Mouse (Mus musculus): Measurements from ENCODE around the gene St6galnac3. TPM values are rescaled to one million over a fixed set of nuclear protein-coding genes. Genes with fewer than 3 reads are reported as not detected.

Gene St6galnac3
- polyA plus RNA-seq, 1 experiment from 2014 or later, result 23.2 TPM

Small RNAs within 50 kb of the gene (microRNA-seq; reads per million reads assigned to microRNA genes)
- not detected for gene Gm27405

Other genes starting within 250 kb of the St6galnac3 start
- 0.10 and 0.18 TPM in 2 replicates for gene Asb17, start 119.0 kb upstream of the St6galnac3 start, polyA plus RNA-seq (2015; fragmentation: Nextera tagmentation; extraction: Ambion mirVana)
- gene Msh4, start 181.0 kb upstream of the St6galnac3 start, polyA plus RNA-seq (2015; fragmentation: Nextera tagmentation; extraction: Ambion mirVana), result 0.07 and 0.08 TPM in 2 replicates
- 54.4 and 62.2 TPM in 2 replicates for gene Rabggtb, start 187.8 kb upstream of the St6galnac3 start, polyA plus RNA-seq (2015; fragmentation: Nextera tagmentation; extraction: Ambion mirVana)
- 69.1 and 70.4 TPM in 2 replicates for gene Acadm, start 219.5 kb upstream of the St6galnac3 start, polyA plus RNA-seq (2015; fragmentation: Nextera tagmentation; extraction: Ambion mirVana)
- 7.5 and 9.3 TPM in 2 replicates for gene Slc44a5, start 248.3 kb upstream of the St6galnac3 start, polyA plus RNA-seq (2015; fragmentation: Nextera tagmentation; extraction: Ambion mirVana)

Measured in hindbrain, embryonic 16.5 days (tissue).